In genomic region chr11:97664771-97665240, GRCm38 (mm10) we compare ENCODE assay signal across 8 mouse cellular contexts. TPM values are rescaled to one million over a fixed set of nuclear protein-coding genes. Genes with fewer than 3 reads are reported as not detected.
DNase-seq lines count a peak whose midpoint lies in the region; ATAC-seq and TF ChIP-seq lines count a peak whose summit lies in the region.

No protein-coding gene starts in this region.

- peaks cover 11 to 31% of the 10 kb centered on the region in 2 experiments for H3K4me1 ChIP-seq in CH12.LX (ENCODE audit: control insufficient read depth in 1 of 2, insufficient read depth in 2 of 2)
- H3K4me1 ChIP-seq in forebrain, embryonic 15.5 days = peaks cover 53% of the 10 kb centered on the region
- peaks cover 61% of the 10 kb centered on the region for H3K4me1 ChIP-seq in neural tube, embryonic 13.5 days (replicated peaks)

- 30% methylated on average over 6 of the region's 6 CpGs for WGBS in forebrain, embryonic 15.5 days
- WGBS in neural tube, embryonic 13.5 days = 36% methylated on average over 6 of the region's 6 CpGs

- DNase-seq in 416B (ENCODE audit: low read depth) (peak; percentile 56), CH12.LX (ENCODE audit: extremely low read depth) (peak; percentile 37)
- peak; percentile 41 to 50 for DNase-seq in kidney, postnatal 36 days
- no peak for DNase-seq in natural killer cell, adult 2 months (ENCODE audit: low spot score in 2 of 2)
- no peak for DNase-seq in layer of hippocampus, postnatal 25 days (ENCODE audit: extremely low spot score in 1 of 2, low spot score in 1 of 2)
- DNase-seq in spleen, postnatal 10 days (ENCODE audit: low spot score in 2 of 2) = no peak

- no peak for TF ChIP-seq POLR2A in CH12.LX (IDR thresholded peaks at IDR 0.05; ENCODE audit: low read depth, low read length)

- TF ChIP-seq CTCF in CH12.LX (conservative IDR thresholded peaks at IDR 0.05 in 1 of 2, IDR thresholded peaks at IDR 0.05 in 1 of 2; ENCODE audit: low read depth in 2 of 2, low read length in 2 of 2) = peak in 1 of 2 experiments; percentile 56; a peak in 2 of 4 replicates

- TF ChIP-seq RAD21 in CH12.LX (IDR thresholded peaks at IDR 0.05; ENCODE audit: low read depth, low read length) = peak; percentile 34

- in situ Hi-C loops in CH12.LX (cut with MboI; ENCODE audit: low pct_ligation_motif_present, low pct_unique_long_range_greater_than_20kb, low sequenced_read_pairs) = loop anchor here (5.0 kb wide), 1 partner anchor 33 kb away; no protein-coding TSS in a partner anchor

- peaks cover 44% of the 10 kb centered on the region for H3K79me2 ChIP-seq in CH12.LX (replicated peaks; ENCODE audit: control insufficient read depth, extremely low read depth, insufficient read depth, poor library complexity, severe bottlenecking)

- no peak overlapping the region for H3K27ac ChIP-seq in CH12.LX (ENCODE audit: insufficient read depth, low read depth)
- no peak overlapping the region for H3K27ac ChIP-seq in forebrain, embryonic 15.5 days (replicated peaks)
- H3K27ac ChIP-seq in neural tube, embryonic 13.5 days (replicated peaks) = no peak overlapping the region

- no peaks in the 10 kb centered on the region for H3K27me3 ChIP-seq in CH12.LX (replicated peaks)
- H3K27me3 ChIP-seq in forebrain, embryonic 15.5 days = peaks cover 17% of the 10 kb centered on the region
- H3K27me3 ChIP-seq in neural tube, embryonic 13.5 days = peaks cover 21% of the 10 kb centered on the region

- H3K9me3 ChIP-seq in CH12.LX (replicated peaks; ENCODE audit: low read length) = peaks cover 5% of the 10 kb centered on the region
- H3K9me3 ChIP-seq in forebrain, embryonic 15.5 days = no peaks in the 10 kb centered on the region
- no peaks in the 10 kb centered on the region for H3K9me3 ChIP-seq in neural tube, embryonic 13.5 days

- H3K9ac ChIP-seq in CH12.LX (ENCODE audit: insufficient read depth, low read depth) = peak overlapping the region; percentile 89
- H3K9ac ChIP-seq in forebrain, embryonic 15.5 days (replicated peaks) = peak overlapping the region; percentile 76; the same call in 1 of the 2 replicates
- peak overlapping the region; percentile 93 for H3K9ac ChIP-seq in neural tube, embryonic 13.5 days

- ATAC-seq in forebrain, embryonic 15.5 days (replicated peaks) = no peak
- no peak for ATAC-seq in neural tube, embryonic 13.5 days (ENCODE audit: low read depth)

- dilution Hi-C loops in CH12.LX (cut with MboI; ENCODE audit: extremely low pct_ligation_motif_present, extremely low pct_unique_long_range_greater_than_20kb, low sequenced_read_pairs) = no loop called here

- peak overlapping the region; percentile 54 to 96 (median 82) for H3K4me3 ChIP-seq in CH12.LX (replicated peaks in 1 of 3; ENCODE audit: low read depth in 2 of 3, low read length in 2 of 3, poor library complexity in 1 of 3)
- H3K4me3 ChIP-seq in forebrain, embryonic 15.5 days = peak overlapping the region; percentile 94
- peak overlapping the region; percentile 92 for H3K4me3 ChIP-seq in neural tube, embryonic 13.5 days

- peak overlapping the region; percentile 85 for H3K4me2 ChIP-seq in CH12.LX (ENCODE audit: insufficient read depth, low read depth, poor library complexity, severe bottlenecking)
- peak overlapping the region; percentile 70 for H3K4me2 ChIP-seq in forebrain, embryonic 15.5 days (replicated peaks)
- peak overlapping the region; percentile 83 for H3K4me2 ChIP-seq in neural tube, embryonic 13.5 days

- H3K36me3 ChIP-seq in CH12.LX (replicated peaks in 1 of 2; ENCODE audit: control insufficient read depth in 1 of 2, insufficient read depth in 1 of 2, low read length in 1 of 2) = peaks cover 44 to 51% of the 10 kb centered on the region in 2 experiments
- H3K36me3 ChIP-seq in forebrain, embryonic 15.5 days = peaks cover 22% of the 10 kb centered on the region; the same call in 1 of the 2 replicates
- peaks cover 46% of the 10 kb centered on the region for H3K36me3 ChIP-seq in neural tube, embryonic 13.5 days

- TF ChIP-seq EP300 in CH12.LX (IDR thresholded peaks at IDR 0.05; ENCODE audit: low read length) = no peak

TF ChIP-seq in CH12.LX, 34 proteins besides CTCF, POLR2A, EP300 and RAD21:
- TF ChIP-seq NELFE (IDR thresholded peaks at IDR 0.05; ENCODE audit: low read depth, low read length) (no peak), GABPA (IDR thresholded peaks at IDR 0.05; ENCODE audit: insufficient replicate concordance, low read depth, low read length) (no peak), MAZ (IDR thresholded peaks at IDR 0.05; ENCODE audit: low read depth, low read length) (peak; percentile 83), POLR2AphosphoS2 (IDR thresholded peaks at IDR 0.05; ENCODE audit: low read depth, low read length) (no peak), UBTF (IDR thresholded peaks at IDR 0.05; ENCODE audit: low read depth, low read length) (no peak), NRF1 (IDR thresholded peaks at IDR 0.05; ENCODE audit: low read depth, low read length) (no peak), E2F4 (IDR thresholded peaks at IDR 0.05; ENCODE audit: insufficient replicate concordance, low read depth, low read length) (no peak), ZMIZ1 (IDR thresholded peaks at IDR 0.05; ENCODE audit: low read depth, low read length) (no peak), USF1 (IDR thresholded peaks at IDR 0.05; ENCODE audit: low read depth, low read length) (no peak), MYC (IDR thresholded peaks at IDR 0.05; ENCODE audit: low read depth, low read length) (no peak), CHD1 (IDR thresholded peaks at IDR 0.05; ENCODE audit: low read depth, low read length) (no peak), JUND (conservative IDR thresholded peaks at IDR 0.05; ENCODE audit: low read depth, low read length) (no peak), USF2 (conservative IDR thresholded peaks at IDR 0.05; ENCODE audit: low read depth, low read length) (no peak), CHD2 (IDR thresholded peaks at IDR 0.05; ENCODE audit: low read length) (peak; percentile 53; the same call in 1 of the 2 replicates), MXI1 (IDR thresholded peaks at IDR 0.05; ENCODE audit: low read depth, low read length) (no peak), ELF1 (IDR thresholded peaks at IDR 0.05; ENCODE audit: low read depth, low read length) (no peak), IRF4 (IDR thresholded peaks at IDR 0.05; ENCODE audit: low read depth, low read length) (peak; percentile 29; the same call in 1 of the 2 replicates), SMC3 (IDR thresholded peaks at IDR 0.05; ENCODE audit: low read depth, low read length) (peak; percentile 42; the same call in 1 of the 2 replicates)

RNA-seq across cellular contexts. Expression of gene Mllt6, which starts 1.6 kb away (rescaled TPM):
- 50.7 and 55.6 TPM in 2 replicates for total RNA-seq in CH12.LX (2012; rRNA removed)
- total RNA-seq in CH12.LX (2014; rRNA removed) = 24.3 and 25.3 TPM in 2 replicates
- polyA plus RNA-seq in CH12.LX (2012; ENCODE audit: insufficient read length, low read depth) = 38.3 and 43.0 TPM in 2 replicates
- 4.3 and 4.7 TPM in 2 replicates for polyA plus RNA-seq in forebrain, embryonic 15.5 days (2015; fragmentation: Nextera tagmentation; extraction: Ambion mirVana)
- 3.2 and 3.4 TPM in 2 replicates for polyA plus RNA-seq in neural tube, embryonic 13.5 days (2015; fragmentation: Nextera tagmentation; extraction: Ambion mirVana)
- 100 to 1,000 TPM in 1 of 2 experiments, 10 to 100 TPM in 1; 88.5 to 105 TPM for total RNA-seq in layer of hippocampus, postnatal 25 days (2021)

RNA-seq across cellular contexts. Expression of gene Cisd3, which starts 20.8 kb away (rescaled TPM):
- total RNA-seq in CH12.LX (2012; rRNA removed) (141 and 157 TPM in 2 replicates), CH12.LX (2014; rRNA removed) (63.8 and 66.1 TPM in 2 replicates)
- 169 and 221 TPM in 2 replicates for polyA plus RNA-seq in CH12.LX (2012; ENCODE audit: insufficient read length, low read depth)
- 17.4 and 19.5 TPM in 2 replicates for polyA plus RNA-seq in forebrain, embryonic 15.5 days (2015; fragmentation: Nextera tagmentation; extraction: Ambion mirVana)
- 32.9 and 40.5 TPM in 2 replicates for polyA plus RNA-seq in neural tube, embryonic 13.5 days (2015; fragmentation: Nextera tagmentation; extraction: Ambion mirVana)
- total RNA-seq in layer of hippocampus, postnatal 25 days (2021) = 10 to 100 TPM; 47.0 to 55.1 TPM

RNA-seq across cellular contexts. Expression of gene Epop, which starts 35.3 kb away (rescaled TPM):
- total RNA-seq in CH12.LX (2012; rRNA removed) (4.2 and 5.0 TPM in 2 replicates), CH12.LX (2014; rRNA removed) (1.7 and 2.1 TPM in 2 replicates)
- polyA plus RNA-seq in CH12.LX (2012; ENCODE audit: insufficient read length, low read depth) = 8.3 and 8.4 TPM in 2 replicates
- 4.6 and 5.8 TPM in 2 replicates for polyA plus RNA-seq in forebrain, embryonic 15.5 days (2015; fragmentation: Nextera tagmentation; extraction: Ambion mirVana)
- polyA plus RNA-seq in neural tube, embryonic 13.5 days (2015; fragmentation: Nextera tagmentation; extraction: Ambion mirVana) = 3.6 and 4.1 TPM in 2 replicates
- total RNA-seq in layer of hippocampus, postnatal 25 days (2021) = 10 to 100 TPM; 28.8 to 34.3 TPM

RNA-seq across cellular contexts. Expression of gene Pcgf2, which starts 35.5 kb away (rescaled TPM):
- total RNA-seq in CH12.LX (2012; rRNA removed) (5.6 and 7.9 TPM in 2 replicates), CH12.LX (2014; rRNA removed) (0.81 and 0.99 TPM in 2 replicates)
- polyA plus RNA-seq in CH12.LX (2012; ENCODE audit: insufficient read length, low read depth) = 16.3 and 19.5 TPM in 2 replicates
- 18.1 and 18.8 TPM in 2 replicates for polyA plus RNA-seq in forebrain, embryonic 15.5 days (2015; fragmentation: Nextera tagmentation; extraction: Ambion mirVana)
- 20.4 and 22.6 TPM in 2 replicates for polyA plus RNA-seq in neural tube, embryonic 13.5 days (2015; fragmentation: Nextera tagmentation; extraction: Ambion mirVana)
- total RNA-seq in layer of hippocampus, postnatal 25 days (2021) = 10 to 100 TPM; 19.7 to 27.9 TPM

RNA-seq across cellular contexts. Expression of gene Psmb3, which starts 38.4 kb away (rescaled TPM):
- total RNA-seq in CH12.LX (2012; rRNA removed) (863 and 969 TPM in 2 replicates), CH12.LX (2014; rRNA removed) (1,070 and 1,251 TPM in 2 replicates)
- 560 and 594 TPM in 2 replicates for polyA plus RNA-seq in CH12.LX (2012; ENCODE audit: insufficient read length, low read depth)
- 460 and 475 TPM in 2 replicates for polyA plus RNA-seq in forebrain, embryonic 15.5 days (2015; fragmentation: Nextera tagmentation; extraction: Ambion mirVana)
- 444 and 473 TPM in 2 replicates for polyA plus RNA-seq in neural tube, embryonic 13.5 days (2015; fragmentation: Nextera tagmentation; extraction: Ambion mirVana)
- total RNA-seq in layer of hippocampus, postnatal 25 days (2021) = 100 to 1,000 TPM; 125 to 144 TPM

Comparison
In these comparisons a context has a peak if more than half of its experiments do, and no peak if none do; other contexts are left out.
1. DNase-seq: peak in 416B (single experiment), CH12.LX (single experiment) and kidney, postnatal 36 days (2 of 2); none in natural killer cell, adult 2 months (0 of 2), layer of hippocampus, postnatal 25 days (0 of 2) and spleen, postnatal 10 days (0 of 2).
2. Peak in every context shown above with its lines, with median percentiles within 50 percentile points of each other: H3K4me2 ChIP-seq, H3K4me3 ChIP-seq and H3K9ac ChIP-seq.